Mouse (Mus musculus) activated CD4-positive, CD25-positive, alpha-beta regulatory T cell, adult 9 weeks (primary cell): Measurements from ENCODE around the gene Adam3. TPM values are rescaled to one million over a fixed set of nuclear protein-coding genes. Genes with fewer than 3 reads are reported as not detected.

Experiments used
- polyA plus RNA-seq: library from polyadenylated mRNA; unstranded; fragments of 100-300 nt; shearing (Covaris generic); gene quantifications from one replicate; pipeline ENCODE4 v1.2.1, GENCODE M21; 2017

Gene Adam3
- polyA plus RNA-seq: not detected

GRCm38 (mm10) chr8:24725630-24726029, at the start of gene Adam3:
Gene Adam3, minus strand, starts transcription at chr8:24725852.

Other genes starting within 250 kb of the Adam3 start
- not detected for gene Adam5, start 98.5 kb upstream of the Adam3 start, polyA plus RNA-seq